Mouse (Mus musculus): Measurements from ENCODE around the gene Msrb3.

The Msrb3 gene

DNA sequence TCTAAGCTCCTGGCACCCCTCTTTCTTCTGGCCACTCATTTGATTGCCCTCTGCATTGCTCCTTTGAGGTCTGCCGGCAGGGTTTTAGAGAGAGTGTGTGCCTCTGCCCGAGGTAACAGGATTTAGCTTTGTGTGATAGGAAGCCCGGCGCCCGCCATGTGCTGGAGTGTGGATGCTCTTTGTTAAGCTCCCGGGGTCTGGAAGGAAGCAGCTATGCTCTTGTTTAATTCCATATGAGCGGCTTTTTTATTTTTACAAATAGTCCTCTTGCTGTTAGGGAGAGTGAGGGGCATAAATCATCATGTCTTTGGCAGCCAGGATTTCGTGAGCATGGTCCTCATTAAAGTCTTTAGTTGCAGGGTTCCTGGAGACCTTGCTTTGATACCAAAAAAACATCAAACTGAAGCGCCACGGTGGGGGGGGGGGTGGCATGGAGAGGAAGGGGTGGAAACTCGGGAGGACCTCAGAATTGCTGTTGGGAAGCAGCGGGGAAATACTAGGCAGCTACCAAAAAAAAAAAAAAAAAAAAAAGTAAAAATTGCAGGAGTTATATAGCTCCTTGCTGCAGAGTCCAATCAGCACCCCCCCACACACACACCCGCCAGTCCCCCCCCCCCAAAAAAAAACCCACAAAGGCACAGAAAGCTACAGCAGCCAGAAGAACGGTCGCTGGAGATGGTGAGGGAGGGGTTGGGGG lies 154.3 kb downstream of the Msrb3 start:
- no peak for DNase-seq

- no peak for DNase-seq
Observed at GRCm38 (mm10) chr10:120736508-120737069, 162.3 kb downstream of the Msrb3 start.

DNA sequence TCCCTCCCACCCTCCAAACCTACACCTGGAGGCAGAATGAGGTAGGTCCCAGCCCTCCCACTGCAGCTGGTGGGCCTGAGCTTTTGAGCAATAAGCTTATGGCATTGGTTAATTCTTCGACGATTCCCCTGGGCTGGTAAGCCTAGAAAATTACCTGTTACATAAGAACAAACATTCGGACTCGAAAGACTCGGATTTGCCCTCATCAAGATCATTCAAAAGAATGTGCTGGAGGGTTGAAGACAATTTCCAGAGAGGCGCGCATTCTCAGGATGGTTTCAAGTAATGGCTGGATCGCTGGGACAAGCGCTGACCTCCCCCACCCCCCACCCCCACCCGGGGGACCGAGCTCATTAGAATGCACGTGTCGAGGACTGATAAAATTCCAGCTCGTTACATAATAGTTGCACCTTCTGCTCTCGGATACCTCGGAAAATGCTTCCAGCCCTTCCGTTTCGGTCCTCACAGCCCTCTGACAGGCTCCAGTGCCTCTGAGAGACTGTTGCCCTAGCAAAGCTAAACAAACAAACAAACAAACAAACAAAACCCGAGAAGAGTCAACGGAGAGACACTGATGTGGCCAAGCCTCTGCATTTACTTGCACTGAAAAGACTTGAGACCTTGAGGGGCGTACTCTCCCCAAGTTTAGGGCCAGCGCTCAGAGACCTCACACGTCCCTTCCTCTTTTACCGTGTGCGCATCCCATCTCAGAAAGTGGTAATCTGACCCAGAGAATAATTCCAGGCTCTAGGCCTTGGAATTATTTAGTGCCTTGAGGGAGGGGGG lies 163.0 kb downstream of the Msrb3 start:
- DNase-seq: no peak

GRCm38 (mm10) chr10:120734364-120734763 lies 164.5 kb downstream of the Msrb3 start:
- DNase-seq: no peak
